Mouse (Mus musculus) heart, embryonic 15.5 days (tissue): ENCODE measurements around the gene Ncam1. TPM values are rescaled to one million over a fixed set of nuclear protein-coding genes. Genes with fewer than 3 reads are reported as not detected.

ENCODE experiments used
- ATAC-seq: fragments of 200-750 bp; cut with Nextera tagmentation; replicated peaks from 2 replicates; pipeline ENCODE4 v1.8.0; 2017; ENCODE audit warnings: low read depth, moderate TSS enrichment; ENCODE audit not compliant: insufficient number of reproducible peaks, insufficient read depth, low FRiP score
- H3K27ac ChIP-seq: fragments of 300-500 bp; sonication (generic); 2 replicates; pipeline ENCODE4 v1.5.1; 2015; ENCODE audit warnings: mild to moderate bottlenecking, inconsistent platforms
- H3K27me3 ChIP-seq: fragments of 300-500 bp; sonication (generic); 2 replicates; pipeline ENCODE4 v1.6.1; 2015; ENCODE audit warnings: inconsistent platforms
- H3K36me3 ChIP-seq: fragments of 300-500 bp; sonication (generic); 2 replicates; pipeline ENCODE4 v1.6.1; 2015; ENCODE audit warnings: mild to moderate bottlenecking, inconsistent platforms
- H3K4me1 ChIP-seq: fragments of 300-500 bp; sonication (generic); replicated peaks from 2 replicates; pipeline ENCODE4 v1.6.1; 2015; ENCODE audit warnings: inconsistent platforms
- H3K4me2 ChIP-seq: fragments of 300-500 bp; sonication (generic); 2 replicates; pipeline ENCODE4 v1.6.1; 2015; ENCODE audit warnings: inconsistent platforms, mild to moderate bottlenecking, moderate library complexity
- H3K4me3 ChIP-seq: fragments of 300-500 bp; sonication (generic); 2 replicates; pipeline ENCODE4 v1.5.1; 2015; ENCODE audit warnings: mild to moderate bottlenecking, inconsistent platforms
- H3K9ac ChIP-seq: fragments of 300-500 bp; sonication (generic); 2 replicates; pipeline ENCODE4 v1.6.1; 2015; ENCODE audit warnings: mild to moderate bottlenecking, inconsistent platforms
- H3K9me3 ChIP-seq: fragments of 300-500 bp; sonication (generic); replicated peaks from 2 replicates; pipeline ENCODE4 v1.6.1; 2016; ENCODE audit warnings: inconsistent platforms
- WGBS: fragments of 180-500 bp; shearing (Covaris S2); methylation state at CpG from one replicate; pipeline ENCODE4 v1.1.7; 2015; ENCODE audit warnings: mixed read lengths; 5-methylcytosine and 5-hydroxymethylcytosine counted together
- polyA plus RNA-seq: library from polyadenylated mRNA; unstranded; fragments of >200 nt; fragmentation: Nextera tagmentation; extraction: Ambion mirVana; gene quantifications from 2 replicates; pipeline ENCODE4 v1.2.1, GENCODE M21; 2015

Ncam1 gene
- polyA plus RNA-seq, 1 experiment from 2014 or later, result 124 TPM

- WGBS, result 32% methylated on average over 16 of the region's 16 CpGs
- ATAC-seq, result no peak
These were observed 309.5 kb downstream of the Ncam1 start for GRCm38 (mm10) chr9:49488912-49489895.

GRCm38 (mm10) chr9:49488258-49488657, 310.5 kb downstream of the Ncam1 start:
- WGBS, result 63% methylated on average over 7 of the region's 7 CpGs
- H3K4me3 ChIP-seq, result no peak overlapping the region

More at GRCm38 (mm10) chr9:49488912-49489895, 309.5 kb downstream of the Ncam1 start:
- Histone ChIP-seq H3K9me3 (no peaks in the 10 kb centered on the region), H3K4me2 (peak overlapping the region; percentile 41; the same call in 1 of the 2 replicates), H3K4me3 (no peak overlapping the region), H3K9ac (no peak overlapping the region), H3K36me3 (no peaks in the 10 kb centered on the region), H3K4me1 (0 out of 2 replicates have a peak, but pooled peaks cover 7% of the 10 kb centered on the region), H3K27me3 (0 out of 2 replicates have a peak, but pooled peaks cover 3% of the 10 kb centered on the region), H3K27ac (no peak overlapping the region)

GRCm38 (mm10) chr9:49487657-49487943, 311.1 kb downstream of the Ncam1 start:
- Histone ChIP-seq H3K27me3 (0 out of 2 replicates have a peak, but pooled peaks cover 3% of the 10 kb centered on the region), H3K36me3 (no peaks in the 10 kb centered on the region), H3K9ac (no peak overlapping the region), H3K4me1 (0 out of 2 replicates have a peak, but pooled peaks cover 7% of the 10 kb centered on the region), H3K4me2 (no peak overlapping the region), H3K27ac (no peak overlapping the region), H3K9me3 (no peaks in the 10 kb centered on the region), H3K4me3 (no peak overlapping the region)
- 74% methylated on average over 6 of the region's 6 CpGs for WGBS
- no peak for ATAC-seq

More at GRCm38 (mm10) chr9:49488258-49488657, 310.5 kb downstream of the Ncam1 start:
- Histone ChIP-seq H3K27me3 (0 out of 2 replicates have a peak, but pooled peaks cover 3% of the 10 kb centered on the region), H3K27ac (no peak overlapping the region), H3K9me3 (no peaks in the 10 kb centered on the region), H3K4me1 (0 out of 2 replicates have a peak, but pooled peaks cover 7% of the 10 kb centered on the region), H3K4me2 (no peak overlapping the region), H3K36me3 (no peaks in the 10 kb centered on the region), H3K9ac (no peak overlapping the region)
- ATAC-seq, result no peak

GRCm38 (mm10) chr9:49486805-49487656, 311.7 kb downstream of the Ncam1 start:
- Histone ChIP-seq H3K4me3 (no peak overlapping the region), H3K4me2 (peak overlapping the region; percentile 76; the same call in 1 of the 2 replicates), H3K9me3 (no peaks in the 10 kb centered on the region), H3K27me3 (0 out of 2 replicates have a peak, but pooled peaks cover 3% of the 10 kb centered on the region), H3K36me3 (no peaks in the 10 kb centered on the region), H3K9ac (no peak overlapping the region), H3K4me1 (0 out of 2 replicates have a peak, but pooled peaks cover 7% of the 10 kb centered on the region), H3K27ac (no peak overlapping the region)
- WGBS, result 62% methylated on average over 9 of the region's 9 CpGs
- ATAC-seq, result no peak

GRCm38 (mm10) chr9:49485892-49486311, 312.8 kb downstream of the Ncam1 start, which contains the start of gene Ttc12:
Gene Ttc12 (minus strand): TSS chr9:49486225.
- Histone ChIP-seq H3K4me2 (peak within 1 kb of the TSS; percentile 76), H3K27ac (no peak within 1 kb of the TSS), H3K27me3 (0 out of 2 replicates have a peak, but pooled peaks cover 3% of the 10 kb centered on the region), H3K9me3 (no peaks in the 10 kb centered on the region), H3K4me3 (peak within 1 kb of the TSS; percentile 64), H3K9ac (peak within 1 kb of the TSS; percentile 45), H3K4me1 (0 out of 2 replicates have a peak, but pooled peaks cover 7% of the 10 kb centered on the region), H3K36me3 (no peaks in the 10 kb centered on the region)
- under 1% methylated on average over 18 of the region's 18 CpGs for WGBS
- peak; percentile 87 for ATAC-seq

- peak overlapping the region; percentile 64 for H3K4me3 ChIP-seq
- no peaks in the 10 kb centered on the region for H3K36me3 ChIP-seq
- no peak for ATAC-seq
- H3K4me2 ChIP-seq, result peak overlapping the region; percentile 76
- no peak overlapping the region for H3K27ac ChIP-seq
- H3K27me3 ChIP-seq, result 0 out of 2 replicates have a peak, but pooled peaks cover 3% of the 10 kb centered on the region
- H3K9ac ChIP-seq, result peak overlapping the region; percentile 45
- no peaks in the 10 kb centered on the region for H3K9me3 ChIP-seq
- 3% methylated on average over 21 of the region's 21 CpGs for WGBS
- 0 out of 2 replicates have a peak, but pooled peaks cover 7% of the 10 kb centered on the region for H3K4me1 ChIP-seq
These were observed 313.4 kb downstream of the Ncam1 start for GRCm38 (mm10) chr9:49485250-49485891.

GRCm38 (mm10) chr9:49483316-49483715, 315.4 kb downstream of the Ncam1 start:
- 40% methylated on average over 10 of the region's 10 CpGs for WGBS
- Histone ChIP-seq H3K4me2 (no peak overlapping the region), H3K4me3 (no peak overlapping the region), H3K27ac (no peak overlapping the region), H3K27me3 (no peaks in the 10 kb centered on the region), H3K36me3 (no peaks in the 10 kb centered on the region), H3K4me1 (0 out of 2 replicates have a peak, but pooled peaks cover 4% of the 10 kb centered on the region), H3K9ac (no peak overlapping the region), H3K9me3 (no peaks in the 10 kb centered on the region)
- no peak for ATAC-seq

GRCm38 (mm10) chr9:49472126-49472525, 326.6 kb downstream of the Ncam1 start:
- H3K9ac ChIP-seq, result no peak overlapping the region
- ATAC-seq, result no peak
- 60% methylated on average over 11 of the region's 11 CpGs for WGBS
- H3K4me1 ChIP-seq, result no peaks in the 10 kb centered on the region
- H3K36me3 ChIP-seq, result no peaks in the 10 kb centered on the region
- H3K4me2 ChIP-seq, result no peak overlapping the region
- H3K27me3 ChIP-seq, result no peaks in the 10 kb centered on the region
- no peaks in the 10 kb centered on the region for H3K9me3 ChIP-seq
- no peak overlapping the region for H3K4me3 ChIP-seq
- H3K27ac ChIP-seq, result no peak overlapping the region

- Histone ChIP-seq H3K27ac (no peak overlapping the region), H3K4me3 (no peak overlapping the region)
- 64% methylated on average over 6 of the region's 6 CpGs for WGBS
These were observed 327.8 kb downstream of the Ncam1 start for GRCm38 (mm10) chr9:49470946-49471345.

GRCm38 (mm10) chr9:49470006-49470405, 328.7 kb downstream of the Ncam1 start:
- Histone ChIP-seq H3K27ac (no peak overlapping the region), H3K9ac (no peak overlapping the region), H3K4me1 (no peaks in the 10 kb centered on the region), H3K36me3 (no peaks in the 10 kb centered on the region), H3K27me3 (no peaks in the 10 kb centered on the region), H3K4me3 (no peak overlapping the region), H3K4me2 (no peak overlapping the region), H3K9me3 (no peaks in the 10 kb centered on the region)
- ATAC-seq, result no peak
- 87% methylated on average over 19 of the region's 19 CpGs for WGBS

More at GRCm38 (mm10) chr9:49470946-49471345, 327.8 kb downstream of the Ncam1 start:
- H3K4me1 ChIP-seq, result no peaks in the 10 kb centered on the region
- H3K27me3 ChIP-seq, result no peaks in the 10 kb centered on the region
- ATAC-seq, result no peak
- H3K9me3 ChIP-seq, result no peaks in the 10 kb centered on the region
- no peaks in the 10 kb centered on the region for H3K36me3 ChIP-seq
- no peak overlapping the region for H3K9ac ChIP-seq
- no peak overlapping the region for H3K4me2 ChIP-seq
